Mouse (Mus musculus) testis, adult 2 months (tissue): ENCODE measurements around the gene Gm45213.
A peak's percentile ranks its signal among the peaks of the same experiment; 100 is the strongest.

Experiments used
- CTCF ChIP-seq: fragments of 200-500 bp; IDR thresholded peaks from 2 replicates; pipeline ENCODE4 v1.5.1; 2012; ENCODE audit warnings: low read depth, mild to moderate bottlenecking, inconsistent platforms, low read length, moderate library complexity; ENCODE audit not compliant: control insufficient read depth, insufficient read depth, insufficient replicate concordance
- POLR2A ChIP-seq: fragments of 200-500 bp; IDR thresholded peaks from 2 replicates; pipeline ENCODE4 v1.6.1; 2012; ENCODE audit warnings: low read depth, mild to moderate bottlenecking, inconsistent platforms, low read length, moderate library complexity; ENCODE audit not compliant: control insufficient read depth

DNA sequence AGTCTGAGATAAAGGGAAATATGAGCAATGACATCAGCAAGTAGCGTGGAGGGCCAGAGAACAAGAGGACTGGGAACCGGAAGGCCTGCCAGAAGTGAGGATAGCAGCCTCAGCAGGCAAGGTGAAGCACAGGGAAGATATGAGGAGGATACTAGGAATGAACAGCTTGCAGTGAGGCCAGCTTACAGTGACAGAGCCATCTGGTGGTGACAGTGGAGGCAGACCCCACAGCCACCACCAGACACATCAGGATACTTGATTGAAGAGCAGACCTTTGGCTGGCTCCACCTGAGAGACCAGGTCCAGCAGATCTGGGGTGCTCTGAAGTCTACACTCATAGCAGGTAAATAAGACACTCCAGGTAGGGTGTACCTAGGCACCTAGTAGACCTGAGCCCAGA lies 15.7 kb upstream of the Gm45213 start:
- TF ChIP-seq CTCF (peak; percentile 11; the same call in 1 of the 2 replicates), POLR2A (no peak)
